Mouse (Mus musculus) kidney, adult 2 months (tissue): ENCODE data around the gene Sec13. TPM values are rescaled to one million over a fixed set of nuclear protein-coding genes. Genes with fewer than 3 reads are reported as not detected.
A peak's percentile ranks its signal among the peaks of the same experiment; 100 is the strongest.

Experiments
- DNase-seq: peaks from one replicate; pipeline ENCODE4 v3.0.0; 2021
- H3K27ac ChIP-seq: fragments of 200-500 bp; 2 replicates; pipeline ENCODE4 v1.5.1; 2012; ENCODE audit warnings: low read depth, low read length, control low read depth, inconsistent platforms; ENCODE audit not compliant: insufficient read depth
- H3K27me3 ChIP-seq: fragments of 200-500 bp; replicated peaks from 2 replicates; pipeline ENCODE4 v1.6.1; 2012; ENCODE audit warnings: mild to moderate bottlenecking, moderate library complexity, low read length, inconsistent platforms; ENCODE audit not compliant: control insufficient read depth, insufficient read depth
- H3K36me3 ChIP-seq: fragments of 200-500 bp; 2 replicates; pipeline ENCODE4 v1.6.1; 2012; ENCODE audit warnings: mild to moderate bottlenecking, moderate library complexity, low read length, inconsistent platforms; ENCODE audit not compliant: control insufficient read depth, insufficient read depth
- H3K4me1 ChIP-seq: fragments of 200-500 bp; 2 replicates; pipeline ENCODE4 v1.6.1; 2011; ENCODE audit warnings: low read length; ENCODE audit not compliant: control insufficient read depth, insufficient read depth
- H3K4me3 ChIP-seq: fragments of 200-500 bp; 2 replicates; pipeline ENCODE4 v1.5.1; 2011; ENCODE audit warnings: mild to moderate bottlenecking, low read depth, low read length, control low read depth; ENCODE audit not compliant: insufficient read depth
- CTCF ChIP-seq: fragments of 200-500 bp; conservative IDR thresholded peaks from 2 replicates; pipeline ENCODE4 v1.5.1; 2011; ENCODE audit warnings: low read depth, mild to moderate bottlenecking, control low read depth, low read length, moderate library complexity, mixed read lengths; ENCODE audit not compliant: insufficient read depth, insufficient read length
- POLR2A ChIP-seq: fragments of 200-500 bp; IDR thresholded peaks from one replicate; pipeline ENCODE4 v1.6.1; 2011; ENCODE audit warnings: low read depth, low read length, control low read depth
- WGBS: fragments of 180-500 bp; shearing (Covaris S2); methylation state at CpG from one replicate; pipeline ENCODE4 v1.1.7; 2018; 5-methylcytosine and 5-hydroxymethylcytosine counted together
- polyA plus RNA-seq: library from polyadenylated mRNA; depleted of rRNA; stranded (reverse); fragments of >200 nt; gene quantifications from 2 replicates; pipeline ENCODE4 v1.2.3, GENCODE M21; 2012

Sec13 gene
- polyA plus RNA-seq, 1 experiment = 155 TPM

GRCm38 (mm10) chr6:113749119-113749685 lies 8.7 kb upstream of the Sec13 start:
- WGBS = 57% methylated on average over 17 of the region's 17 CpGs

GRCm38 (mm10) chr6:113748351-113748750 lies 7.8 kb upstream of the Sec13 start:
- Histone ChIP-seq H3K4me1 (no peaks in the 10 kb centered on the region), H3K27me3 (no peaks in the 10 kb centered on the region), H3K27ac (no peak overlapping the region), H3K4me3 (no peak overlapping the region), H3K36me3 (no peaks in the 10 kb centered on the region)
- DNase-seq = no peak
- WGBS = 39% methylated on average over 26 of the region's 26 CpGs
- TF ChIP-seq POLR2A = no peak
- TF ChIP-seq CTCF = no peak

More at GRCm38 (mm10) chr6:113749119-113749685, 8.7 kb upstream of the Sec13 start:
- no peaks in the 10 kb centered on the region for H3K4me1 ChIP-seq
- no peak for TF ChIP-seq CTCF
- TF ChIP-seq POLR2A = no peak
- H3K27ac ChIP-seq = no peak overlapping the region
- no peaks in the 10 kb centered on the region for H3K27me3 ChIP-seq
- DNase-seq = no peak
- H3K4me3 ChIP-seq = no peak overlapping the region
- no peaks in the 10 kb centered on the region for H3K36me3 ChIP-seq

GRCm38 (mm10) chr6:113747284-113747683 lies 6.7 kb upstream of the Sec13 start:
- Histone ChIP-seq H3K27me3 (no peaks in the 10 kb centered on the region), H3K36me3 (no peaks in the 10 kb centered on the region), H3K27ac (no peak overlapping the region), H3K4me3 (no peak overlapping the region), H3K4me1 (no peaks in the 10 kb centered on the region)
- DNase-seq = no peak
- no peak for TF ChIP-seq CTCF
- TF ChIP-seq POLR2A = no peak
- WGBS = 77% methylated on average over 14 of the region's 14 CpGs

- no peak for TF ChIP-seq POLR2A
- no peak for TF ChIP-seq CTCF
- no peaks in the 10 kb centered on the region for H3K36me3 ChIP-seq
- peak; percentile 67 for DNase-seq
These were observed 4.6 kb upstream of the Sec13 start for GRCm38 (mm10) chr6:113745117-113745516.

GRCm38 (mm10) chr6:113743111-113743510 lies 2.6 kb upstream of the Sec13 start:
- WGBS = 24% methylated on average over 1 of the region's 1 CpGs
- no peaks in the 10 kb centered on the region for H3K36me3 ChIP-seq
- no peak for DNase-seq
- no peak overlapping the region for H3K4me3 ChIP-seq
- no peaks in the 10 kb centered on the region for H3K27me3 ChIP-seq
- no peak overlapping the region for H3K27ac ChIP-seq
- H3K4me1 ChIP-seq = peaks cover 2% of the 10 kb centered on the region; the same call in 1 of the 2 replicates
- TF ChIP-seq POLR2A = no peak
- TF ChIP-seq CTCF = no peak

More at GRCm38 (mm10) chr6:113745117-113745516, 4.6 kb upstream of the Sec13 start:
- no peak overlapping the region for H3K4me3 ChIP-seq
- no peak overlapping the region for H3K27ac ChIP-seq
- H3K27me3 ChIP-seq = no peaks in the 10 kb centered on the region
- no peaks in the 10 kb centered on the region for H3K4me1 ChIP-seq

GRCm38 (mm10) chr6:113742321-113742720 lies 1.8 kb upstream of the Sec13 start:
- Histone ChIP-seq H3K4me1 (peaks cover 3% of the 10 kb centered on the region; the same call in 1 of the 2 replicates), H3K27me3 (no peaks in the 10 kb centered on the region), H3K4me3 (no peak overlapping the region), H3K27ac (no peak overlapping the region), H3K36me3 (no peaks in the 10 kb centered on the region)
- TF ChIP-seq CTCF = no peak
- DNase-seq = no peak
- WGBS = 73% methylated on average over 1 of the region's 1 CpGs

GRCm38 (mm10) chr6:113741425-113741824 lies 882 bp upstream of the Sec13 start:
- DNase-seq = no peak

More at GRCm38 (mm10) chr6:113741425-113741824, 882 bp upstream of the Sec13 start:
- H3K27me3 ChIP-seq = no peaks in the 10 kb centered on the region
- no peaks in the 10 kb centered on the region for H3K36me3 ChIP-seq
- no peak for TF ChIP-seq CTCF
- no peak for TF ChIP-seq POLR2A
- 70% methylated on average over 2 of the region's 2 CpGs for WGBS
- H3K27ac ChIP-seq = no peak overlapping the region
- H3K4me3 ChIP-seq = no peak overlapping the region
- H3K4me1 ChIP-seq = peaks cover 3% of the 10 kb centered on the region; the same call in 1 of the 2 replicates
